Mouse (Mus musculus): ENCODE data around the gene Ttf2. TPM values are rescaled to one million over a fixed set of nuclear protein-coding genes. Genes with fewer than 3 reads are reported as not detected.

Ttf2 gene
- polyA plus RNA-seq, 1 experiment from 2014 or later = 11.6 TPM

- H3K4me1 ChIP-seq = peaks cover 34% of the 10 kb centered on the region
- WGBS = 68% methylated on average over 6 of the region's 6 CpGs
- no peak for ATAC-seq (ENCODE audit: insufficient number of reproducible peaks, low FRiP score, low TSS enrichment, low read depth)
- H3K9ac ChIP-seq = no peak overlapping the region
- H3K36me3 ChIP-seq = peaks cover 13% of the 10 kb centered on the region
- no peak overlapping the region for H3K27ac ChIP-seq
- H3K9me3 ChIP-seq = no peaks in the 10 kb centered on the region
- no peak overlapping the region for H3K4me3 ChIP-seq
- no peak overlapping the region for H3K4me2 ChIP-seq
- H3K27me3 ChIP-seq = no peaks in the 10 kb centered on the region
Observed at GRCm38 (mm10) chr3:100924065-100924732, 45.3 kb downstream of the Ttf2 start.

- Histone ChIP-seq H3K9me3 (no peaks in the 10 kb centered on the region), H3K36me3 (0 out of 2 replicates have a peak, but pooled peaks cover 1% of the 10 kb centered on the region), H3K27me3 (no peaks in the 10 kb centered on the region), H3K4me1 (peaks cover 34% of the 10 kb centered on the region), H3K9ac (peak overlapping the region; percentile 56), H3K27ac (peak overlapping the region; percentile 76; the same call in 1 of the 2 replicates), H3K4me2 (peak overlapping the region; percentile 58), H3K4me3 (peak overlapping the region; percentile 61)
- ATAC-seq (ENCODE audit: insufficient number of reproducible peaks, low FRiP score, low TSS enrichment, low read depth) = peak; percentile 41
- 36% methylated on average over 28 of the region's 28 CpGs for WGBS
Observed at GRCm38 (mm10) chr3:100922506-100923375, 46.7 kb downstream of the Ttf2 start.

GRCm38 (mm10) chr3:100921825-100922505 is 47.5 kb downstream of the Ttf2 start, which contains the start of gene Trim45:
Gene Trim45 (plus strand): TSS chr3:100922202.
- Histone ChIP-seq H3K36me3 (no peaks in the 10 kb centered on the region), H3K4me3 (peak within 1 kb of the TSS; percentile 61), H3K9me3 (no peaks in the 10 kb centered on the region), H3K27ac (peak within 1 kb of the TSS; percentile 86), H3K27me3 (no peaks in the 10 kb centered on the region), H3K4me2 (peak within 1 kb of the TSS; percentile 63), H3K4me1 (peaks cover 34% of the 10 kb centered on the region), H3K9ac (peak within 1 kb of the TSS; percentile 56)
- WGBS = 0% methylated on average over 39 of the region's 39 CpGs
- ATAC-seq (ENCODE audit: insufficient number of reproducible peaks, low FRiP score, low TSS enrichment, low read depth) = peak; percentile 99

GRCm38 (mm10) chr3:100920611-100921140 is 48.8 kb downstream of the Ttf2 start:
- no peaks in the 10 kb centered on the region for H3K27me3 ChIP-seq
- H3K9me3 ChIP-seq = no peaks in the 10 kb centered on the region
- H3K4me3 ChIP-seq = no peak overlapping the region
- WGBS = 81% methylated on average over 9 of the region's 9 CpGs
- no peak for ATAC-seq (ENCODE audit: insufficient number of reproducible peaks, low FRiP score, low TSS enrichment, low read depth)
- H3K9ac ChIP-seq = no peak overlapping the region
- no peaks in the 10 kb centered on the region for H3K36me3 ChIP-seq
- H3K4me2 ChIP-seq = no peak overlapping the region
- H3K27ac ChIP-seq = no peak overlapping the region
- H3K4me1 ChIP-seq = peaks cover 27% of the 10 kb centered on the region

- ATAC-seq (ENCODE audit: insufficient number of reproducible peaks, low FRiP score, low TSS enrichment, low read depth) = no peak
- Histone ChIP-seq H3K27me3 (no peaks in the 10 kb centered on the region), H3K9me3 (no peaks in the 10 kb centered on the region), H3K4me1 (peaks cover 3% of the 10 kb centered on the region; the same call in 1 of the 2 replicates), H3K27ac (no peak overlapping the region), H3K9ac (no peak overlapping the region), H3K4me3 (no peak overlapping the region), H3K4me2 (no peak overlapping the region), H3K36me3 (no peaks in the 10 kb centered on the region)
- WGBS = 18% methylated on average over 7 of the region's 7 CpGs
Observed at GRCm38 (mm10) chr3:100916844-100917243, 52.6 kb downstream of the Ttf2 start.

GRCm38 (mm10) chr3:100911498-100912213 is 57.8 kb downstream of the Ttf2 start:
- no peaks in the 10 kb centered on the region for H3K36me3 ChIP-seq
- H3K27me3 ChIP-seq = no peaks in the 10 kb centered on the region
- H3K9me3 ChIP-seq = no peaks in the 10 kb centered on the region
- peaks cover 14% of the 10 kb centered on the region; the same call in 1 of the 2 replicates for H3K4me1 ChIP-seq
- H3K9ac ChIP-seq = no peak overlapping the region
- peak; percentile 8; the same call in 1 of the 2 replicates for ATAC-seq (ENCODE audit: insufficient number of reproducible peaks, low FRiP score, low TSS enrichment, low read depth)
- H3K4me3 ChIP-seq = no peak overlapping the region
- no peak overlapping the region for H3K4me2 ChIP-seq
- whole genome bisulfite sequencing = 41% methylated on average over 7 of the region's 7 CpGs
- no peak overlapping the region for H3K27ac ChIP-seq

GRCm38 (mm10) chr3:100911026-100911425 is 58.4 kb downstream of the Ttf2 start:
- Histone ChIP-seq H3K4me1 (peaks cover 14% of the 10 kb centered on the region; the same call in 1 of the 2 replicates), H3K27me3 (no peaks in the 10 kb centered on the region), H3K36me3 (no peaks in the 10 kb centered on the region), H3K4me2 (no peak overlapping the region), H3K9ac (no peak overlapping the region), H3K4me3 (no peak overlapping the region), H3K27ac (no peak overlapping the region), H3K9me3 (no peaks in the 10 kb centered on the region)
- no peak for ATAC-seq (ENCODE audit: insufficient number of reproducible peaks, low FRiP score, low TSS enrichment, low read depth)
- 43% methylated on average over 9 of the region's 9 CpGs for WGBS

- H3K4me2 ChIP-seq = no peak overlapping the region
- H3K9ac ChIP-seq = no peak overlapping the region
- H3K4me1 ChIP-seq = peaks cover 14% of the 10 kb centered on the region; the same call in 1 of the 2 replicates
- no peak overlapping the region for H3K27ac ChIP-seq
- no peak overlapping the region for H3K4me3 ChIP-seq
- no peaks in the 10 kb centered on the region for H3K36me3 ChIP-seq
- no peak for ATAC-seq (ENCODE audit: insufficient number of reproducible peaks, low FRiP score, low TSS enrichment, low read depth)
- WGBS = 36% methylated on average over 5 of the region's 5 CpGs
- no peaks in the 10 kb centered on the region for H3K27me3 ChIP-seq
- no peaks in the 10 kb centered on the region for H3K9me3 ChIP-seq
Observed at GRCm38 (mm10) chr3:100910621-100911020, 58.8 kb downstream of the Ttf2 start.

GRCm38 (mm10) chr3:100908594-100908993 is 60.9 kb downstream of the Ttf2 start:
- H3K27me3 ChIP-seq = no peaks in the 10 kb centered on the region
- no peak overlapping the region for H3K4me3 ChIP-seq
- no peak overlapping the region for H3K4me2 ChIP-seq
- no peak overlapping the region for H3K9ac ChIP-seq
- 27% methylated on average over 6 of the region's 6 CpGs for WGBS
- no peaks in the 10 kb centered on the region for H3K9me3 ChIP-seq
- ATAC-seq (ENCODE audit: insufficient number of reproducible peaks, low FRiP score, low TSS enrichment, low read depth) = no peak
- no peaks in the 10 kb centered on the region for H3K36me3 ChIP-seq
- peaks cover 14% of the 10 kb centered on the region; the same call in 1 of the 2 replicates for H3K4me1 ChIP-seq
- H3K27ac ChIP-seq = no peak overlapping the region

GRCm38 (mm10) chr3:100906916-100907315 is 62.5 kb downstream of the Ttf2 start:
- Histone ChIP-seq H3K4me3 (no peak overlapping the region), H3K27ac (no peak overlapping the region), H3K4me1 (peaks cover 12% of the 10 kb centered on the region; the same call in 1 of the 2 replicates), H3K4me2 (no peak overlapping the region), H3K27me3 (no peaks in the 10 kb centered on the region), H3K9ac (no peak overlapping the region), H3K9me3 (no peaks in the 10 kb centered on the region), H3K36me3 (no peaks in the 10 kb centered on the region)
- no peak for ATAC-seq (ENCODE audit: insufficient number of reproducible peaks, low FRiP score, low TSS enrichment, low read depth)
- 30% methylated on average over 3 of the region's 3 CpGs for WGBS

GRCm38 (mm10) chr3:100906128-100906527 is 63.3 kb downstream of the Ttf2 start:
- WGBS = 57% methylated on average over 6 of the region's 6 CpGs
- Histone ChIP-seq H3K4me3 (no peak overlapping the region), H3K36me3 (no peaks in the 10 kb centered on the region), H3K9me3 (no peaks in the 10 kb centered on the region), H3K4me1 (peaks cover 5% of the 10 kb centered on the region; the same call in 1 of the 2 replicates), H3K9ac (no peak overlapping the region), H3K27me3 (no peaks in the 10 kb centered on the region), H3K27ac (no peak overlapping the region), H3K4me2 (no peak overlapping the region)
- ATAC-seq (ENCODE audit: insufficient number of reproducible peaks, low FRiP score, low TSS enrichment, low read depth) = no peak

Measured in limb, embryonic 15.5 days (tissue).